Mouse (Mus musculus) liver, embryonic 12.5 days (tissue): Measurements from ENCODE around the gene 5530401A14Rik. TPM values are rescaled to one million over a fixed set of nuclear protein-coding genes. Genes with fewer than 3 reads are reported as not detected.

Experiments
- polyA plus RNA-seq: library from polyadenylated mRNA; unstranded; fragments of >200 nt; fragmentation: Nextera tagmentation; extraction: Ambion mirVana; gene quantifications from 2 replicates; pipeline ENCODE4 v1.2.1, GENCODE M21; 2016

Gene 5530401A14Rik
- polyA plus RNA-seq, 1 experiment from 2014 or later, result not detected

Other genes with a start within 250 kb of the 5530401A14Rik start
- 0.06 and 0.11 TPM in 2 replicates for gene Asic2, start 107.8 kb downstream of the 5530401A14Rik start, polyA plus RNA-seq
- 2.0 and 2.8 TPM in 2 replicates for gene Ccl2, start 174.9 kb downstream of the 5530401A14Rik start, polyA plus RNA-seq
- not detected in 2 replicates for gene Gm17268, start 177.9 kb downstream of the 5530401A14Rik start, polyA plus RNA-seq
- 0.62 and 0.68 TPM in 2 replicates for gene Ccl7, start 185.0 kb downstream of the 5530401A14Rik start, polyA plus RNA-seq
- gene Ccl11, start 197.2 kb downstream of the 5530401A14Rik start, polyA plus RNA-seq, result 0.11 TPM in 1 of 2 replicates, not detected in the other
- 0.45 and 0.50 TPM in 2 replicates for gene Ccl12, start 241.2 kb downstream of the 5530401A14Rik start, polyA plus RNA-seq